Mouse (Mus musculus): ENCODE results near the gene Fut11.
"Not testable (repeated sequence)": the region's sequence is repeated elsewhere in the genome, so short reads cannot be mapped to it uniquely, and the experiment has no call there.

Gene Fut11

GRCm38 (mm10) chr14:20674064-20674833 lies 20.5 kb upstream of the Fut11 start, which contains the start of gene Sec24c:
Sec24c (plus strand) TSS chr14:20674308.
- DNase-seq (ENCODE audit: low spot score) = peak; percentile 98

GRCm38 (mm10) chr14:20677906-20678305 lies 16.9 kb upstream of the Fut11 start:
- no peak for DNase-seq (ENCODE audit: low spot score)

- no peak for DNase-seq (ENCODE audit: low spot score)
Measured at GRCm38 (mm10) chr14:20681742-20682141, 13.0 kb upstream of the Fut11 start.

GRCm38 (mm10) chr14:20682498-20682897 lies 12.3 kb upstream of the Fut11 start:
- no peak for DNase-seq (ENCODE audit: low spot score)

- DNase-seq (ENCODE audit: low spot score) = no peak
Measured at GRCm38 (mm10) chr14:20686576-20686975, 8.2 kb upstream of the Fut11 start.

- DNase-seq (ENCODE audit: low spot score) = no peak
Measured at GRCm38 (mm10) chr14:20689009-20689408, 5.8 kb upstream of the Fut11 start.

GRCm38 (mm10) chr14:20691772-20692171 lies 3.0 kb upstream of the Fut11 start:
- no peak for DNase-seq (ENCODE audit: low spot score)

GRCm38 (mm10) chr14:20693589-20694101 lies 1.1 kb upstream of the Fut11 start:
- no peak for DNase-seq (ENCODE audit: low spot score)

- DNase-seq (ENCODE audit: low spot score) = no peak
Measured at GRCm38 (mm10) chr14:20694185-20694883, 434 bp upstream of the Fut11 start.

GRCm38 (mm10) chr14:20695761-20696520 lies 1.2 kb downstream of the Fut11 start:
- DNase-seq (ENCODE audit: low spot score) = no peak

- DNase-seq (ENCODE audit: low spot score) = no peak
Measured at GRCm38 (mm10) chr14:20696986-20697385, 2.2 kb downstream of the Fut11 start.

GRCm38 (mm10) chr14:20698515-20698914 lies 3.7 kb downstream of the Fut11 start:
- DNase-seq (ENCODE audit: low spot score) = no peak

- DNase-seq (ENCODE audit: low spot score) = no peak
Measured at GRCm38 (mm10) chr14:20700362-20700761, 5.6 kb downstream of the Fut11 start.

- no peak for DNase-seq (ENCODE audit: low spot score)
Measured at GRCm38 (mm10) chr14:20701554-20701953, 6.8 kb downstream of the Fut11 start.

GRCm38 (mm10) chr14:20702096-20702740 lies 7.5 kb downstream of the Fut11 start:
- no peak for DNase-seq (ENCODE audit: low spot score)

GRCm38 (mm10) chr14:20702741-20703381 lies 8.1 kb downstream of the Fut11 start, which contains the start of gene Chchd1:
Chchd1 (plus strand) TSS chr14:20703006.
- DNase-seq (ENCODE audit: low spot score) = peak; percentile 92

- not testable (repeated sequence) for DNase-seq (ENCODE audit: low spot score)
Measured at GRCm38 (mm10) chr14:20703461-20703860, 8.7 kb downstream of the Fut11 start.

GRCm38 (mm10) chr14:20707201-20708190 lies 12.7 kb downstream of the Fut11 start, which contains the start of gene Zswim8:
Zswim8 (plus strand) TSS chr14:20707552.
- DNase-seq (ENCODE audit: low spot score) = peak; percentile 80

- no peak for DNase-seq (ENCODE audit: low spot score)
Measured at GRCm38 (mm10) chr14:20708239-20708638, 13.5 kb downstream of the Fut11 start.

GRCm38 (mm10) chr14:20713832-20714231 lies 19.1 kb downstream of the Fut11 start:
- DNase-seq (ENCODE audit: low spot score) = no peak

All from ovary, postnatal 14 days (tissue).